Mouse (Mus musculus) megakaryocyte, adult 5-6 weeks (primary cell): ENCODE data around the gene Kcnmb1. TPM values are rescaled to one million over a fixed set of nuclear protein-coding genes. Genes with fewer than 3 reads are reported as not detected.

Experiments used
- ATAC-seq: 2 replicates; pipeline ENCODE4 v1.8.0; 2016; ENCODE audit warnings: mild to moderate bottlenecking, inconsistent platforms; ENCODE audit not compliant: poor library complexity, severe bottlenecking
- total RNA-seq, 2 experiments: library from RNA; stranded (forward) in 1 of 2; stranded (reverse) in 1 of 2; fragments of 153-499, 151-499 nt in 1 of 2; fragments of 221-1000, 200-1000 nt in 1 of 2; gene quantifications; 2 replicates each; pipeline versions ENCODE4 v1.2.3 to v1.2.4; 2015 to 2017

The Kcnmb1 gene
- total RNA-seq, 2 experiments from 2014 or later, result not detected

GRCm38 (mm10) chr11:33944067-33944785, 18.6 kb upstream of the Kcnmb1 start:
- no peak for ATAC-seq

DNA sequence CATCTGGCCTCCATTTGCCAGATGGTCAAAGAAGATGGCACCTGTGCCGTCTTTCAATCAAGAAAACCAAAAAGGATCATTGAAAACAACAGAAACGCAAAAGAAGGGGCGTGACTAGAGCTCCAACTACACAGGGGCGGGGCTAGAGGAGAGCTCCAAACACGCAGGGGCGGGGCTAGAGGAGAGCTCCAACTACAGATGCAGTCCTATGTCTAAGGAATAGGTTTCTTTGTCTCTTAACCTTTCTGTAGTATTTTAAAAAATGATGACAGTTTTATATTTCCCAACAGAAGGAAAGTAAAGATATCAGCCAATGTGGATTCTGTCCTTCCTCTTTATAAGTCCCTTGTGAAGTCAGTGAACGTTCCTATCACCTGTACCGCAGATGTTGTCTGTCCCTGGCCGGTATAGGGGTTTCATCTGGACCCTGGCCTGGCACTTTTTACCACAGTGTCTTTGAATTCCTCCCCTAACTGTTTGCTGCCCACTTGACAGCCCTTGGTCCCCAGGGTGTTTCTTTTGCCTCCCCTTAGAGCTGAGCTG, 18.0 kb upstream of the Kcnmb1 start:
- ATAC-seq, result no peak

DNA sequence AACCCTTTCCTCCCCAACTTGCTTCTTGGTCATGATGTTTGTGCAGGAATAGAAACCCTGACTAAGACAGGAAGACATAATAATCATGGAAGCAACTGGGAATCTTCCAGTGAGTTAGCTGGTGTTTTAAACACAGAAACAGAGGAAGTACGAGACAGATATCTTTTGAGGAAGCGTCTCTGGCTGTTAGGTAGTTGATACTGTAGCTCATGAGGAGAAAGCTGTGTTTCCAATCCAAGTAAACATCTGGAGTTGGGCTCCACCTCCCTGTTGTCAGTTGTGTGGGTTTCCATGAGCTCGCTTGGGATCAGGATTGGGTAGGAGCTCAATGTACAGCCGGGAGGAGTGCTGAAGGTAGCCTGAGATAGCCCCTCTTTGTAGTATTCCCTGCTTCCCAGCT, 16.3 kb upstream of the Kcnmb1 start:
- ATAC-seq, result no peak

DNA sequence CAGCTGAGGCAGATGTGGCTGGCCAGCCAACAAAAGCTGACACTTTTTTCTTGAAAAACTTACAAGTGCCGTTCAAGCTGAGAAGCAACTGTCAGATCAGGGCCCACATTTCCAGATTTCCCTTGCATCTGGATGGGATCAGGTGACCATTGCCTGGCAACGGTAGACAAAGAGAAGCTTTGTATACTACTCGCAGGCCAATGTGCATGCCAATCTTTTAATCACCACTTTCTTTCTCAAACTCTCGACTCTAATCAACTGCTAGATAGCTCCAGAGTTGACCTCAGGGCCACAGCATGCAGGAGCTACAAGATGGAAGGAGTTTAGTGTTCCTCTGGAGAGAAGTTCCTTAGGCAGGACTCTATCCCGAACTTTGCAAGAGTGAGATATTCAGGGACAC, 11.7 kb upstream of the Kcnmb1 start:
- no peak for ATAC-seq

GRCm38 (mm10) chr11:33951684-33952625, 10.9 kb upstream of the Kcnmb1 start:
- no peak for ATAC-seq

- ATAC-seq, result no peak
Observed at GRCm38 (mm10) chr11:33955982-33956381, 6.8 kb upstream of the Kcnmb1 start.

DNA sequence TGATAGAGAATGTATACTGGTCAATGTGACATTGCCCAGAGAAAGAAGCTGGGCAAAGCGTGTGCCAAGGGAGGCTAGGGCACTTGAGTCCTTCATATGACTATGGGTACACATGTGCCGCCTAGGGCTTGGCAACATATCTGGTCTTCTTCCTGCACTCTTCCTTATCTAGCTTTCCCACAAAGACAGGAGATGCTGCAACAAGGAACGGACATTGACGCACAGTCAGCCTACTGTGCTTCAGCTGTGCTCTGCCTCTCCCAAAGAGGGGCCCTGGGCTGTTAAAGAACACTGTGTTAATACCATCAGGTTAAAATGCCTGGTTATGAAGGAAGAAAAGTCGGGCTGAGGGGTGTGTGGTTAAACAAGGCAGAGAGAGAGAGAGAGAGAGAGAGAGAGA, 6.2 kb upstream of the Kcnmb1 start:
- ATAC-seq, result no peak

DNA sequence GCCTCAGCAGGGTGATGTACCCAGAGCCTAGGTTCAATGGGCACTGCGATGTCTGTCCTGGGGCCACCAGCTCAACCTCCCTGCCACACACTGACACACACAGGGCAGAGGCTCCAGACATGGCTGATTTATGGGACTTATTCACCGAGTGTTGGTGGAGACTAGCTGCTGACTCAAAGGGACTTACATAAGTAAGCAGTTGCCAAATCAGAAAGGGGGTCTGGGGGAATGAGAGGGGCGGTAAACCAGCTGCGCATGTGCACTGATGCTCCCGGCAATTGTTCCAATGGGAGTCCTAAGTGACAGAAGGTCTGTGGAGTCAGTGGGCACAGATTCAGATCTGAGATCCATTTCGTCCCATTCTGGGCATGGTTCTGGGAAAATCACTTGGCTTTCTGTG, 5.2 kb upstream of the Kcnmb1 start:
- ATAC-seq, result no peak

- ATAC-seq, result no peak
Observed at GRCm38 (mm10) chr11:33958713-33959112, 4.1 kb upstream of the Kcnmb1 start.

DNA sequence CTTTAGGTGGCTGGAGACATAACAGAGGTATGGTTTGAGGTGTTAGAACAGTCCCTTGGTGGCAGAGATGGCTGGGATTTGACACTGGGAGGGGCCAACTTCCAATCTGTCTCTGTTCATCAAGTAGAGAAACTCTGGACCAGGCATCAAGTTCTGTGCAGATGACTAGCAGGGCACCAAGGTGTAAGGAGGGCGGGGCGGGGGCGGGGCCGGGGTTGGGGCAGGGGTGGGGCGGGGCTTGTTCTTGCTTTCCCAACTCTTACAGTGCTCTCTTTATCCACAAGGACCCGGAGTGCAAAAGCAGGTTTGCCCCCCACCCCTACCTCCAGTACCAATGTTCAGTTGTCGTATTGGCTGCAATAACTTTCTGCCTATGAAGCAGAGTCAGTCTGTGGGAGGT, 635 bp upstream of the Kcnmb1 start:
- ATAC-seq, result no peak

DNA sequence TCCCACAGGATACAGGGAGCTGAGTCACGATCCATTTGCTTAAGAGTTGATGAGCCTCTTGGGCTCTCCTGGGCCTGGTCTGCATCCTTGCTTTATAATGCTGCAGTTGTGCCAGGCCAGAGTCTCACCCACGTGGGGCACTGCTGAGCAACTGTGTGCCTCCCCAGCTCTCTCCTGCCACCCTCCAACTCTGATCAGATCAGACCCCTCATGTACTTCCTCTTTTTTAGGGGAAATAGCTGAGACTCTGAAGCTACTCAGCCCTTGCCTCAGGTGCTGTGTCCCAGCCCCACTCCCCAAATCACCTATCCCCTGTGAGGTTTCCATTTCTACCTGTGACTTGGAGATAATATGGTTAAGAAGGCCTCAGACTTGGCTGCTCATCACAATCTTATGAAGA, 2.6 kb downstream of the Kcnmb1 start:
- peak; percentile 79 for ATAC-seq

DNA sequence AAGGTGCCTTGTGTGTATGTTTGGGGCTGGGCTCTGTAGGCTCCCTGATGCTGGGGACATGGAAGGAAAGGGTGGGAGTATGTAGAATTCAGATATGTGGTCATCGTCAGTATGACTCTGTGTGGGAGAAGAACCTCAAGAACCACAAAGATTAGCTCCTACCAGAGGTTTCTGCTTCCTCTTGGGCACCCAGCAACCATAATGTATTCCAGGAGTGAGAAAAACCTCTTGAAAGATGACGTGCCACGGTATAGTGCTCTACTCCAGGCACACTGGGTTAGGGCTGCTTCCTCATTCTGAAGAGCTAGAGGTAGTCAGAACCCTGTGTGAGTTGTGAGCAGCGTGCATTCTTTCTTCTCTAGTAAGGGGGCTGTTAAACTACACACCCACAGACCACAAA, 4.9 kb downstream of the Kcnmb1 start:
- peak; percentile 82 for ATAC-seq

DNA sequence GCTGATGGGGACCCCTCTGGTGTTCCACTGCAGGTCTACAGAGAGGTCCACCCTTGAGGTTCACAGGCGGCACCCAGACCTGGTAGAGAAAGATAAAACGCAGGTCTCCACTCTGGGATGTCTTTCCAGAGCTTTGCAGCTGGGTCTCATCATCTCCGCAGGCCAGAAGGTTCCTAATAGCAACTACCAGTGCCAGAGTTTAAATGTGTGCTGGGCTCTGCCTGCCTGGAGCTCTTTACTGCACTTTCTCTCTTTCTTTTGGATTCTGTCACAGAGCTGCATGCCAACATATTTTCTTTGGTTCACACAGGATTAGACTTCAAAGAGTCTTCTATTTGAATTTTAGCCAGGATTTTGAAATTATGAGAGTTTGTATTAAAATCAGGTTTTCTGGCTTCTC, 6.4 kb downstream of the Kcnmb1 start:
- no peak for ATAC-seq

GRCm38 (mm10) chr11:33972114-33972513, 9.3 kb downstream of the Kcnmb1 start:
- no peak for ATAC-seq

DNA sequence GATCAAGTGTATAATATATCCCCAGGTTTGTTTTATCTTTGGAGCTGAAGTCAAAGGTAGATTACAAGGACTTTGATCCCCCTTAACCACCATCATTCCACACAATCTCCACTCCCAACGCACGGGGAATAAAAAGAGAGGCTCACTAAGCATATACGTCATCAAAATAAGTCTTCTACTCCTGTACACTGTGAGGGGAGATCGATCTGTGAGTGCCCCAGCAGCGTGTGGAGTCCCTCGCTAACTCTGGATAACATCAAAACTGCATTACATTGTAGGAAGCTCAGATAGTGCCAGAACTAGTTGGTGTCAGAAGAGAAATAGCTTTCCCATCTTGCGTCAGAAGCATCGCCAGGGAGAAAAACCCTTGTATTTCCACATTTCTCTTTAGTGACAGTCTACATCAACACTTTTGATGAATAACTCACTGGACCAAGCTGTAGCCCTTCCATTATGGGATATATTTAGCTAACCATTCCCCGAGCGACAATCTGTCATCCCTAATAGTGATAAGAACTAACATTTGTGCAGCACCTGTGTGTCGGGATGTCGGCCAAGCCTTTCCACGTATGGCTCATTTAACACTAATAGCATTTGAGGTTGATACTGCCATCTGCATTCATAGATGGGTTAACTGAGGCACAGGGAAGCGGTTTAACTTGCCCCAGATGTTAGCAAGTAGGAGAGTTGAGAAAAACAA, 11.7 kb downstream of the Kcnmb1 start:
- no peak for ATAC-seq

DNA sequence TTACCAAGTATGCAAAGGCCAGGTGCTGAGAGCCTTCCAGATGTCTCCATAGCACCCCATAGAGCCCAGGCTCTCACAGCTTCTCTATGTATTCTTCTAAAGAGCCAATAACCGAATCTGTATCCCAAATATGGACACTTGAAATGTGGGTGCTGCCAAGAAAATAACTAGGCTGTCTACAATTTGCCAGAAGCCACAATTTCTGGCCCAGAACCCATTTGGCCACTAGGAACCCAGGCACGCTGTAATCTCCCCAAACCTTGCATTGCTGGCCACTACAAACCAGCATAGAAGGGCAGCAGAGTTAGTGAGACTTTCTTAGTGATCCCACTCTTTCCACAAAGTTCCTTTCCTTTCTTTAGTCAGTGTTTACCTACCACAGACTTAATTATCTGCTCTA, 12.3 kb downstream of the Kcnmb1 start:
- ATAC-seq, result no peak

GRCm38 (mm10) chr11:33980146-33980545, 17.3 kb downstream of the Kcnmb1 start:
- no peak for ATAC-seq

DNA sequence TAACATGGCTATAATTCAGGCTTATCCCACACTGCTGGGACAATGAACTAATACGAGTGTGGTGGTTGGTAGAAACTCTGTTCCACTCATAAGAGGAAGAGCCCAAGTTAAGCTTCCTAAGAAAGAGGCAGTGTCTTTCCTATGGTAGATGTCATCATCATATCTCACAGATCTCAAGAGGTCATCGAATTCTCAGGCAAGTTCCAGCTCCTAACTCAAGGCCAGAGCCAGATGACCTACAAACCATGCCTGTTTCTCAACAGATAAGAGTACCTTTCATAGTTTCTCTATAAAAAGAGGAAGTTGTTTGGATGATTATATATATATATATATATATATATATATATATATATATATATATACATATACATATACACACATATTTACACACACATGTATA, 23.7 kb downstream of the Kcnmb1 start:
- no peak for ATAC-seq

- no peak for ATAC-seq
Observed at GRCm38 (mm10) chr11:33990002-33990401, 27.2 kb downstream of the Kcnmb1 start.

DNA sequence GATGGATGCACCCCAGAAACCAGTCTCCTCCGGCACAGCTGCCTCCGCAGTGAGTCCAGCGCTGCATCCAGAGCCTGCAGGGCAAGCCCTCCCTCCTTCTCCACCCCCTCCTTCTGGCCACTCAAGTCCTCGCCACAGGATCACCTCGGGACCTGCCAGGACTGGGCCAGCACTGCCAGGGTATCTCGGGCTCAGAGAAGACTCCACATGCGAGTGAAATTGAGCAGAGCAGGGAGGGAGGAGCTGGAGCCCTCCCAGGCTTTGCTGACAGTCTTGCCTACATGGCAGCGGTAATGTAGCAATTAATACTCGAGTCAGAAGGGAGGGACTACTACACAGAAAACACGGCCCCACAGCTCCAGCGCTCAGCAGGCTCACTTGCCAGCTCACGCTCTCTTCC, 30.1 kb downstream of the Kcnmb1 start, which contains the start of gene Kcnip1:
TSS of gene Kcnip1 (minus strand) at position 215 of the 400 bp plus-strand sequence.
- ATAC-seq, result no peak

- no peak for ATAC-seq
Observed at GRCm38 (mm10) chr11:33993496-33993895, 30.7 kb downstream of the Kcnmb1 start.
